Mouse (Mus musculus): ENCODE data around the gene Slc9a1. TPM values are rescaled to one million over a fixed set of nuclear protein-coding genes. Genes with fewer than 3 reads are reported as not detected.

Slc9a1 gene
- polyA plus RNA-seq, 1 experiment from 2014 or later = 5.6 TPM

Small RNA genes lying within 50 kb of the gene (microRNA-seq; reads per million reads assigned to microRNA genes)
- 3.0 reads per million, percentile 4 among the genes with 10 or more reads in this experiment for gene Mir5122

Other genes with a start within 250 kb of the Slc9a1 start
- 36.7 and 42.9 TPM in 2 replicates for gene Wasf2, start 239.2 kb upstream of the Slc9a1 start, polyA plus RNA-seq (2015; fragmentation: Nextera tagmentation; extraction: Ambion mirVana)
- 0.17 and 0.30 TPM in 2 replicates for gene Cd164l2, start 157.6 kb upstream of the Slc9a1 start, polyA plus RNA-seq (2015; fragmentation: Nextera tagmentation; extraction: Ambion mirVana)
- 0.33 and 0.57 TPM in 2 replicates for gene Gpr3, start 157.2 kb upstream of the Slc9a1 start, polyA plus RNA-seq (2015; fragmentation: Nextera tagmentation; extraction: Ambion mirVana)
- gene Map3k6, start 128.9 kb upstream of the Slc9a1 start, polyA plus RNA-seq (2015; fragmentation: Nextera tagmentation; extraction: Ambion mirVana) = 0.92 and 1.0 TPM in 2 replicates
- 0.43 and 0.59 TPM in 2 replicates for gene Sytl1, start 106.6 kb upstream of the Slc9a1 start, polyA plus RNA-seq (2015; fragmentation: Nextera tagmentation; extraction: Ambion mirVana)
- 85.8 and 94.5 TPM in 2 replicates for gene Tmem222, start 91.9 kb upstream of the Slc9a1 start, polyA plus RNA-seq (2015; fragmentation: Nextera tagmentation; extraction: Ambion mirVana)
- gene Wdtc1, start 16.2 kb upstream of the Slc9a1 start, polyA plus RNA-seq (2015; fragmentation: Nextera tagmentation; extraction: Ambion mirVana) = 14.0 and 16.9 TPM in 2 replicates
- 0.27 TPM in 1 of 2 replicates, not detected in the other for gene Tent5b, start 110.4 kb downstream of the Slc9a1 start, polyA plus RNA-seq (2015; fragmentation: Nextera tagmentation; extraction: Ambion mirVana)
- gene Trnp1, start 128.8 kb downstream of the Slc9a1 start, polyA plus RNA-seq (2015; fragmentation: Nextera tagmentation; extraction: Ambion mirVana) = 1.5 and 2.9 TPM in 2 replicates
- gene Kdf1, start 149.3 kb downstream of the Slc9a1 start, polyA plus RNA-seq (2015; fragmentation: Nextera tagmentation; extraction: Ambion mirVana) = 0.26 and 0.39 TPM in 2 replicates
- gene Nudc, start 176.3 kb downstream of the Slc9a1 start, polyA plus RNA-seq (2015; fragmentation: Nextera tagmentation; extraction: Ambion mirVana) = 311 and 312 TPM in 2 replicates
- gene Nr0b2, start 183.7 kb downstream of the Slc9a1 start, polyA plus RNA-seq (2015; fragmentation: Nextera tagmentation; extraction: Ambion mirVana) = not detected in 2 replicates
- gene Gpatch3, start 205.0 kb downstream of the Slc9a1 start, polyA plus RNA-seq (2015; fragmentation: Nextera tagmentation; extraction: Ambion mirVana) = 6.7 and 7.7 TPM in 2 replicates
- 25.0 and 29.5 TPM in 2 replicates for gene Gpn2, start 214.7 kb downstream of the Slc9a1 start, polyA plus RNA-seq (2015; fragmentation: Nextera tagmentation; extraction: Ambion mirVana)
- 0.92 and 0.99 TPM in 2 replicates for gene Sfn, start 232.5 kb downstream of the Slc9a1 start, polyA plus RNA-seq (2015; fragmentation: Nextera tagmentation; extraction: Ambion mirVana)